Mouse (Mus musculus) G1E (cell line): ENCODE data around the gene Fgfr2. TPM values are rescaled to one million over a fixed set of nuclear protein-coding genes. Genes with fewer than 3 reads are reported as not detected.

ENCODE experiments used
- ATAC-seq: 2 replicates; pipeline ENCODE4 v1.8.0; 2016; ENCODE audit warnings: mild to moderate bottlenecking; ENCODE audit not compliant: insufficient number of reproducible peaks, poor library complexity, low FRiP score, severe bottlenecking; ENCODE audit errors: extremely low read depth
- DNase-seq: peaks from one replicate; pipeline ENCODE4 v3.0.0; 2012; ENCODE audit warnings: low spot score
- H3K27me3 ChIP-seq: 2 replicates; pipeline ENCODE4 v1.6.1; 2012; ENCODE audit warnings: mild to moderate bottlenecking, low read length, inconsistent platforms; ENCODE audit not compliant: insufficient read depth
- H3K36me3 ChIP-seq: replicated peaks from 2 replicates; pipeline ENCODE3; 2012; ENCODE audit warnings: mild to moderate bottlenecking, inconsistent platforms
- H3K4me1 ChIP-seq: 2 replicates; pipeline ENCODE4 v1.6.1; 2012; ENCODE audit warnings: low read depth, low read length, inconsistent platforms, mixed read lengths; ENCODE audit not compliant: insufficient read depth
- H3K4me3 ChIP-seq: 2 replicates; pipeline ENCODE4 v1.5.1; 2012; ENCODE audit warnings: low read depth, mild to moderate bottlenecking, inconsistent platforms, low read length, moderate library complexity, mixed read lengths
- H3K9me3 ChIP-seq: replicated peaks from 2 replicates; pipeline ENCODE4 v1.6.1; 2012; ENCODE audit warnings: inconsistent platforms
- CTCF ChIP-seq: IDR thresholded peaks from 2 replicates; pipeline ENCODE4 v1.5.1; 2012; ENCODE audit warnings: low read depth, low read length, inconsistent platforms, mixed read lengths
- GATA1 ChIP-seq: IDR thresholded peaks from 2 replicates; pipeline ENCODE4 v1.6.1; 2012; ENCODE audit warnings: borderline replicate concordance, low read length, inconsistent platforms, mixed read lengths
- GATA2 ChIP-seq: IDR thresholded peaks from 2 replicates; pipeline ENCODE4 v1.6.1; 2012; ENCODE audit warnings: low read depth, low read length, inconsistent platforms, borderline replicate concordance
- POLR2AphosphoS5 ChIP-seq: IDR thresholded peaks from 2 replicates; pipeline ENCODE4 v1.6.1; 2012; ENCODE audit warnings: low read depth, low read length, inconsistent platforms; ENCODE audit not compliant: insufficient replicate concordance
- TAL1 ChIP-seq: conservative IDR thresholded peaks from 2 replicates; pipeline ENCODE4 v1.6.1; 2012; ENCODE audit warnings: low read depth, low read length, inconsistent platforms, mixed read lengths
- polyA plus RNA-seq: library from polyadenylated mRNA; stranded (reverse); fragments of >175 nt; gene quantifications from 2 replicates; pipeline ENCODE4 v1.2.3, GENCODE M21; 2012
- total RNA-seq, 2 experiments: library from RNA; stranded (forward) in 1 of 2; stranded (reverse) in 1 of 2; fragments of 200-1000 nt in 1 of 2; fragments of >200 nt in 1 of 2; fragmentation: Nextera tagmentation in 1 of 2; gene quantifications; 2 replicates each; pipeline ENCODE4 v1.2.3; 2014 to 2017

Fgfr2 gene
- total and polyA plus RNA-seq, 3 experiments, result 0.22 TPM; not detected in 2

GRCm38 (mm10) chr7:130199951-130200350 is 2923.2 kb downstream of the Fgfr2 start:
- no peak for DNase-seq
- TF ChIP-seq POLR2AphosphoS5 (no peak), GATA2 (no peak), GATA1 (no peak), TAL1 (no peak), CTCF (no peak)
- no peaks in the 10 kb centered on the region for H3K4me1 ChIP-seq
- H3K9me3 ChIP-seq, result peaks cover 55% of the 10 kb centered on the region
- H3K27me3 ChIP-seq, result no peaks in the 10 kb centered on the region
- no peak overlapping the region for H3K4me3 ChIP-seq
- H3K36me3 ChIP-seq, result no peaks in the 10 kb centered on the region
- no peak for ATAC-seq

- Histone ChIP-seq H3K4me3 (no peak overlapping the region), H3K9me3 (peaks cover 49% of the 10 kb centered on the region), H3K36me3 (no peaks in the 10 kb centered on the region), H3K27me3 (no peaks in the 10 kb centered on the region), H3K4me1 (no peaks in the 10 kb centered on the region)
- ATAC-seq (no peak), DNase-seq (no peak)
- TF ChIP-seq POLR2AphosphoS5 (no peak), CTCF (no peak), GATA2 (no peak), GATA1 (no peak), TAL1 (no peak)
Observed at GRCm38 (mm10) chr7:130199317-130199716, 2923.8 kb downstream of the Fgfr2 start.

GRCm38 (mm10) chr7:130195081-130195480 is 2928.1 kb downstream of the Fgfr2 start:
- ATAC-seq (no peak), DNase-seq (no peak)
- Histone ChIP-seq H3K36me3 (no peaks in the 10 kb centered on the region), H3K4me3 (no peak overlapping the region), H3K4me1 (no peaks in the 10 kb centered on the region), H3K27me3 (no peaks in the 10 kb centered on the region), H3K9me3 (peaks cover 56% of the 10 kb centered on the region)
- TF ChIP-seq POLR2AphosphoS5 (no peak), CTCF (no peak), TAL1 (no peak), GATA2 (no peak), GATA1 (no peak)

GRCm38 (mm10) chr7:130190329-130190975 is 2932.7 kb downstream of the Fgfr2 start:
- ATAC-seq, result no peak
- no peaks in the 10 kb centered on the region for H3K27me3 ChIP-seq
- peaks cover 45% of the 10 kb centered on the region for H3K9me3 ChIP-seq
- H3K36me3 ChIP-seq, result no peaks in the 10 kb centered on the region
- TF ChIP-seq TAL1, result no peak
- TF ChIP-seq POLR2AphosphoS5, result no peak
- TF ChIP-seq GATA1, result no peak
- TF ChIP-seq CTCF, result no peak
- DNase-seq, result no peak
- no peak overlapping the region for H3K4me3 ChIP-seq
- no peaks in the 10 kb centered on the region for H3K4me1 ChIP-seq

GRCm38 (mm10) chr7:130189901-130190300 is 2933.2 kb downstream of the Fgfr2 start:
- ATAC-seq, result no peak
- H3K36me3 ChIP-seq, result no peaks in the 10 kb centered on the region
- no peak for TF ChIP-seq TAL1
- TF ChIP-seq GATA1, result no peak
- no peak for TF ChIP-seq GATA2
- no peak for TF ChIP-seq POLR2AphosphoS5
- TF ChIP-seq CTCF, result no peak

GRCm38 (mm10) chr7:130188108-130188507 is 2935.0 kb downstream of the Fgfr2 start:
- H3K36me3 ChIP-seq, result no peaks in the 10 kb centered on the region
- H3K9me3 ChIP-seq, result peaks cover 59% of the 10 kb centered on the region
- H3K27me3 ChIP-seq, result no peaks in the 10 kb centered on the region
- DNase-seq (no peak), ATAC-seq (no peak)
- TF ChIP-seq GATA2 (no peak), CTCF (no peak), GATA1 (no peak), TAL1 (no peak), POLR2AphosphoS5 (no peak)
- no peaks in the 10 kb centered on the region for H3K4me1 ChIP-seq
- H3K4me3 ChIP-seq, result no peak overlapping the region

More at GRCm38 (mm10) chr7:130189901-130190300, 2933.2 kb downstream of the Fgfr2 start:
- peaks cover 49% of the 10 kb centered on the region for H3K9me3 ChIP-seq
- H3K27me3 ChIP-seq, result no peaks in the 10 kb centered on the region
- H3K4me3 ChIP-seq, result no peak overlapping the region
- no peak for DNase-seq
- H3K4me1 ChIP-seq, result no peaks in the 10 kb centered on the region
